Mouse (Mus musculus) T-cell, adult 2 months (primary cell): Measurements from ENCODE around the gene Acap2.

Experiments
- DNase-seq: peaks from one replicate; pipeline ENCODE4 v3.0.0; 2022; ENCODE audit warnings: low spot score

The Acap2 gene

GRCm38 (mm10) chr16:31046217-31046659, 154.8 kb downstream of the Acap2 start:
- no peak for DNase-seq

GRCm38 (mm10) chr16:31045211-31045610, 155.8 kb downstream of the Acap2 start:
- DNase-seq = no peak

- DNase-seq = no peak
Observed at GRCm38 (mm10) chr16:31043136-31043535, 157.9 kb downstream of the Acap2 start.
